Mouse (Mus musculus): Measurements from ENCODE around the gene Ufc1. TPM values are rescaled to one million over a fixed set of nuclear protein-coding genes. Genes with fewer than 3 reads are reported as not detected.

Gene Ufc1
- total and polyA plus RNA-seq, 3 experiments = 71.4 to 115 (median 98.4) TPM

DNA sequence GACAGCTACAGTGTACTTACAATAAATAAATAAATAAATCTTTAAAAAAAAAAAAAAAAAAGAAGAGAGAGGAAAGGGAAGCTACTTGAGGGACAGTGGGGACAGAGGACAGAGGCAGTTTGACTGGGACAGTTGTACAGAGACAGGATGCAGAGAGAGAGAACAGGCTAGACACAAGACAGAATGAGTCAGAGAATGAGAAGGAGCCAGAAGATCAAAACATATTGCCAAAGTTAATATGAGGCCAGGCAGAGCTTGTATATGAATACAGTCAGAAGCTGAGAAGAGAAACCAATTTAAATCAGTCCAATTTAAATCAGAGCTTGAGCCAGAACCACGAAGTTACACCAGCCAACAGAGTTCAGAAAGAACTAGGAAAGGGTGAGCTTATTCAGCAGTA, 26.5 kb downstream of the Ufc1 start:
- no peaks in the 10 kb centered on the region for H3K9me3 ChIP-seq (replicated peaks; ENCODE audit: low read length)
- H3K27me3 ChIP-seq (replicated peaks) = peaks cover 2% of the 10 kb centered on the region
- H3K9ac ChIP-seq (ENCODE audit: insufficient read depth, low read depth) = no peak overlapping the region; the same call in 1 of the 2 replicates
- H3K4me1 ChIP-seq (ENCODE audit: control insufficient read depth in 1 of 2, insufficient read depth in 2 of 2) = peaks cover 0 to 26% of the 10 kb centered on the region in 2 experiments; a peak in 2 of 4 replicates
- no peak overlapping the region for H3K27ac ChIP-seq (ENCODE audit: insufficient read depth, low read depth)
- no peak overlapping the region for H3K4me2 ChIP-seq (ENCODE audit: insufficient read depth, low read depth, poor library complexity, severe bottlenecking)
- DNase-seq (ENCODE audit: extremely low read depth) = no peak
- peaks cover 9 to 17% of the 10 kb centered on the region in 2 experiments for H3K36me3 ChIP-seq (replicated peaks in 1 of 2; ENCODE audit: control insufficient read depth in 1 of 2, insufficient read depth in 1 of 2, low read length in 1 of 2)
- H3K79me2 ChIP-seq (replicated peaks; ENCODE audit: control insufficient read depth, extremely low read depth, insufficient read depth, poor library complexity, severe bottlenecking) = no peaks in the 10 kb centered on the region
- dilution Hi-C loops (cut with MboI; ENCODE audit: extremely low pct_ligation_motif_present, extremely low pct_unique_long_range_greater_than_20kb, low sequenced_read_pairs) = no loop called here
- TF ChIP-seq ZNF384 (IDR thresholded peaks at IDR 0.05; ENCODE audit: low read depth, low read length) (peak; percentile 31; the same call in 1 of the 2 replicates), JUND (conservative IDR thresholded peaks at IDR 0.05; ENCODE audit: low read depth, low read length) (no peak)
- in situ Hi-C loops (cut with MboI; ENCODE audit: low pct_ligation_motif_present, low pct_unique_long_range_greater_than_20kb, low sequenced_read_pairs) = no loop called here
- no peak overlapping the region for H3K4me3 ChIP-seq (replicated peaks in 1 of 3; ENCODE audit: low read depth in 2 of 3, low read length in 2 of 3, poor library complexity in 1 of 3)

- Histone ChIP-seq H3K9me3 (replicated peaks; ENCODE audit: low read length) (no peaks in the 10 kb centered on the region), H3K9ac (ENCODE audit: insufficient read depth, low read depth) (no peak overlapping the region), H3K4me3 (replicated peaks in 1 of 3; ENCODE audit: low read depth in 2 of 3, low read length in 2 of 3, poor library complexity in 1 of 3) (no peak overlapping the region), H3K27me3 (replicated peaks) (peaks cover 15% of the 10 kb centered on the region), H3K4me2 (ENCODE audit: insufficient read depth, low read depth, poor library complexity, severe bottlenecking) (peak overlapping the region; percentile 35), H3K27ac (ENCODE audit: insufficient read depth, low read depth) (no peak overlapping the region), H3K4me1 (ENCODE audit: control insufficient read depth in 1 of 2, insufficient read depth in 2 of 2) (peaks cover 0 to 11% of the 10 kb centered on the region in 2 experiments; a peak in 2 of 4 replicates), H3K79me2 (replicated peaks; ENCODE audit: control insufficient read depth, extremely low read depth, insufficient read depth, poor library complexity, severe bottlenecking) (no peaks in the 10 kb centered on the region), H3K36me3 (replicated peaks in 1 of 2; ENCODE audit: control insufficient read depth in 1 of 2, insufficient read depth in 1 of 2, low read length in 1 of 2) (no peaks in the 10 kb centered on the region)
- TF ChIP-seq ZNF384 (IDR thresholded peaks at IDR 0.05; ENCODE audit: low read depth, low read length) = no peak
- dilution Hi-C loops (cut with MboI; ENCODE audit: extremely low pct_ligation_motif_present, extremely low pct_unique_long_range_greater_than_20kb, low sequenced_read_pairs) (no loop called here), in situ Hi-C loops (cut with MboI; ENCODE audit: low pct_ligation_motif_present, low pct_unique_long_range_greater_than_20kb, low sequenced_read_pairs) (no loop called here)
- no peak for DNase-seq (ENCODE audit: extremely low read depth)
These were observed 28.7 kb downstream of the Ufc1 start for GRCm38 (mm10) chr1:171265971-171266744.

GRCm38 (mm10) chr1:171263666-171264461, 31.0 kb downstream of the Ufc1 start:
- in situ Hi-C loops (cut with MboI; ENCODE audit: low pct_ligation_motif_present, low pct_unique_long_range_greater_than_20kb, low sequenced_read_pairs) = no loop called here
- 0 out of 4 replicates have a peak, but pooled peaks cover 0 to 5% of the 10 kb centered on the region in 2 experiments for H3K4me1 ChIP-seq (ENCODE audit: control insufficient read depth in 1 of 2, insufficient read depth in 2 of 2)
- TF ChIP-seq CTCF (conservative IDR thresholded peaks at IDR 0.05 in 1 of 2, IDR thresholded peaks at IDR 0.05 in 1 of 2; ENCODE audit: low read depth in 2 of 2, low read length in 2 of 2) (peak in 1 of 2 experiments; percentile 46; a peak in 2 of 4 replicates), ZC3H11A (IDR thresholded peaks at IDR 0.05; ENCODE audit: low read depth, low read length) (no peak)
- no peak for DNase-seq (ENCODE audit: extremely low read depth)
- dilution Hi-C loops (cut with MboI; ENCODE audit: extremely low pct_ligation_motif_present, extremely low pct_unique_long_range_greater_than_20kb, low sequenced_read_pairs) = no loop called here
- H3K79me2 ChIP-seq (replicated peaks; ENCODE audit: control insufficient read depth, extremely low read depth, insufficient read depth, poor library complexity, severe bottlenecking) = no peaks in the 10 kb centered on the region
- H3K27me3 ChIP-seq (replicated peaks) = peaks cover 36% of the 10 kb centered on the region
- no peak overlapping the region for H3K9ac ChIP-seq (ENCODE audit: insufficient read depth, low read depth)
- no peak overlapping the region for H3K4me3 ChIP-seq (replicated peaks in 1 of 3; ENCODE audit: low read depth in 2 of 3, low read length in 2 of 3, poor library complexity in 1 of 3)
- H3K36me3 ChIP-seq (replicated peaks in 1 of 2; ENCODE audit: control insufficient read depth in 1 of 2, insufficient read depth in 1 of 2, low read length in 1 of 2) = no peaks in the 10 kb centered on the region
- H3K27ac ChIP-seq (ENCODE audit: insufficient read depth, low read depth) = no peak overlapping the region
- no peak overlapping the region for H3K4me2 ChIP-seq (ENCODE audit: insufficient read depth, low read depth, poor library complexity, severe bottlenecking)
- H3K9me3 ChIP-seq (replicated peaks; ENCODE audit: low read length) = no peaks in the 10 kb centered on the region
